Mouse (Mus musculus) neural tube, embryonic 11.5 days (tissue): ENCODE measurements around the gene Abi3. TPM values are rescaled to one million over a fixed set of nuclear protein-coding genes. Genes with fewer than 3 reads are reported as not detected.
"Not testable (repeated sequence)": the region's sequence is repeated elsewhere in the genome, so short reads cannot be mapped to it uniquely, and the experiment has no call there.

Experiments used
- ATAC-seq: fragments of 200-750 bp; cut with Nextera tagmentation; 2 replicates; pipeline ENCODE4 v1.8.0; 2017; ENCODE audit warnings: moderate number of reproducible peaks, mild to moderate bottlenecking, moderate TSS enrichment, moderate library complexity; ENCODE audit not compliant: insufficient read depth, low FRiP score, low TSS enrichment
- DNase-seq: peaks from one replicate; pipeline ENCODE4 v3.0.0-alpha.2; 2015; ENCODE audit warnings: low spot score
- H3K27ac ChIP-seq: fragments of 300-500 bp; sonication (generic); 2 replicates; pipeline ENCODE4 v1.5.1; 2014; ENCODE audit warnings: low read depth, mild to moderate bottlenecking, low read length
- H3K27me3 ChIP-seq: fragments of 300-500 bp; sonication (generic); 2 replicates; pipeline ENCODE4 v1.6.1; 2014; ENCODE audit warnings: mild to moderate bottlenecking, low read length, mixed read lengths; ENCODE audit not compliant: control insufficient read depth, insufficient read depth
- H3K36me3 ChIP-seq: fragments of 300-500 bp; sonication (generic); 2 replicates; pipeline ENCODE4 v1.6.1; 2014; ENCODE audit warnings: mild to moderate bottlenecking, low read length, moderate library complexity, mixed read lengths; ENCODE audit not compliant: control insufficient read depth, insufficient read depth
- H3K4me1 ChIP-seq: fragments of 300-500 bp; sonication (generic); 2 replicates; pipeline ENCODE4 v1.6.1; 2014; ENCODE audit warnings: low read length, mixed read lengths; ENCODE audit not compliant: control insufficient read depth, insufficient read depth
- H3K4me2 ChIP-seq: fragments of 300-500 bp; sonication (generic); 2 replicates; pipeline ENCODE4 v1.6.1; 2014; ENCODE audit warnings: low read depth, mild to moderate bottlenecking, moderate library complexity
- H3K4me3 ChIP-seq: fragments of 300-500 bp; sonication (generic); 2 replicates; pipeline ENCODE4 v1.5.1; 2014; ENCODE audit warnings: low read depth, low read length
- H3K9ac ChIP-seq: fragments of 300-500 bp; sonication (generic); 2 replicates; pipeline ENCODE4 v1.6.1; 2014; ENCODE audit warnings: mild to moderate bottlenecking, low read length
- H3K9me3 ChIP-seq: fragments of 300-500 bp; sonication (generic); 2 replicates; pipeline ENCODE4 v1.6.1; 2016; ENCODE audit warnings: low read length; ENCODE audit not compliant: control insufficient read depth
- WGBS: fragments of 180-500 bp; shearing (Covaris S2); extraction: QIAGEN DNeasy Blood & Tissue Kit; methylation state at CpG from one replicate; pipeline ENCODE4 v1.1.7; 2014; 5-methylcytosine and 5-hydroxymethylcytosine counted together
- polyA plus RNA-seq: library from polyadenylated mRNA; unstranded; fragments of >200 nt; fragmentation: Nextera tagmentation; extraction: Ambion mirVana; gene quantifications from 2 replicates; pipeline ENCODE4 v1.2.1, GENCODE M21; 2014

Gene Abi3
- 0.82 and 1.4 TPM in 2 replicates for polyA plus RNA-seq

DNA sequence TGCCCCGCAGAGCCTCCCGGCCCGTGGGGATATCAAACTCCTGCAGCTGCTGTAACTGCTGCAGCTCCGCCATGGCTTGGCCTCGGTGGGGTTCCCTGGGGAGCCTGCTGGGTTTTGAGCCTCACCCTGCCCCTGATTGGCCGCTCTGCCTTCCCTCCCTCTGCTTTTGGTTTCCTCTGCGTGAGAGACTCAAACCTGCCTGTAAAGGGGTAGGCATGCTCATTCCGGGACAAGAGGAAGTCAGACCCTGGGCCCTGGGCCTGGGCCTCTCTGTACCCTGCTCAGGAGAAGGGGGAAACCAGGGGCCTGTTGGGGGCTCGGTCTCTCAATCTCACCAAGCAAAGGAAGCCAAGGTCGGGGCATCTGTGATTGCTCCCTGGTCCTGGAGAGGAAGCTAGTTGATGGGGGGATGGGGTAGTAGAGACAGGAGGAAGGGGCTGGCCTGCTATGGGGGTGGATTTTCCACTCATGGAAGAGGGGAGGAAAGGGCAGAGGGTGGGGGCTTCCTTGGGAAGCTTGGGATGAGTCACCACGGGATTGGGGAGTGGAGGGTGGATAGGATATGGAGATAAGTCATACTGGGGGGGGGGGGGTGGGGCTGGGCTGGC, at the start of gene Abi3:
Gene Abi3, minus strand, starts transcription at position 403 of the 608 bp plus-strand sequence.
- WGBS = 11% methylated on average over 11 of the region's 11 CpGs
- DNase-seq (no peak), ATAC-seq (no peak)
- Histone ChIP-seq H3K27ac (no peak within 1 kb of the TSS), H3K9me3 (no peaks in the 10 kb centered on the region), H3K36me3 (no peaks in the 10 kb centered on the region), H3K9ac (0 out of 2 replicates have a peak within 1 kb of the TSS, but pooled peaks have one; percentile 2), H3K4me2 (no peak within 1 kb of the TSS), H3K4me3 (no peak within 1 kb of the TSS), H3K27me3 (no peaks in the 10 kb centered on the region; the same call in 1 of the 2 replicates), H3K4me1 (no peaks in the 10 kb centered on the region)

DNA sequence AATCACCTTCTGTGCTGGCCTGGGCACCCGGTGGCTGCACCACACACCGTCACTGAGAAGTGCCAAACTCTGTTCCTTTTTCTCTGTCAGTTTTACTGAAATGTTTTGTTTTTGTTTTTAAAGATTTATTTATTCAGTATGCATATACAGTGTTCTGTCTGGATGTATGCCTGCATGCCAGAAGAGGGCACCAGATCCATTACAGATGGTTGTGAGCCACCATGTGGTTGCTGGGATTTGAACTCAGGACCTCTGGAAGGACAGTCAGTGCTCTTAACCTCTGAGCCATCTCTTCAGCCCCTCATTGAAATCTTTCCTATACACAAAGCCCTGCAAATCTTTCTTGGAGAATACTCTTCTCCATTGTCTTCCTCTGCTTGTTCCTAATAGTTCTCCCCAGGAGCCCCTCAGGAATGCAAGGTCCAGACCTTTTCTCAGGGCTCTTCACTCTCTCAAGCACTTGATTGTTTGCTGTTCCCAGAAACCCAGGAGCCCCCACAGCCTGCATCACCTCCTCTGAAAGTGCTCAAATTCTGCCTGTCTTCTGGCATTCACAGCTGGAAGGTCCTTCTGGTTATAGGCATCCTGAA, 48.3 kb upstream of the Abi3 start:
- Histone ChIP-seq H3K9ac (no peak overlapping the region), H3K36me3 (no peaks in the 10 kb centered on the region), H3K4me1 (no peaks in the 10 kb centered on the region), H3K4me2 (no peak overlapping the region), H3K27ac (no peak overlapping the region), H3K9me3 (no peaks in the 10 kb centered on the region), H3K27me3 (no peaks in the 10 kb centered on the region), H3K4me3 (no peak overlapping the region)
- ATAC-seq (no peak), DNase-seq (no peak)
- WGBS = 68% methylated on average over 2 of the region's 2 CpGs

DNA sequence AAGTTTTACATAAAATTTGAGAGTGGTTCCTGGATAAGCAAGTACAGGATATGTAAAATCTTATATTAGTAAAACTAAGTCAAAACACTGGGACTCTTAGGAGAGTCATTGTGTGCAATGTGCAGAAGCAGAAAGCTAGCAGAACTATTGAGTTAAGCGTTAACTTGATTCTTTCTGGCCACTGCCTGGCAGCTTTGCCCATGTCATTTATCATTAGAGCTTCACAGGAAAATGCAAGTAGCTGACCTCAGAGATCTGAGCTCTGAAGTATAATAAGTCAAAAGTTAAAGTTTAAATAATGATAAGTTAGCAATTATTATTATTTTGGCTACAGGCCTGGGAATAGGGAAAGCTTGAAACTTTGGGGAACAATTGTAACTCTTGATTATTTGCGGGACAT, 37.6 kb upstream of the Abi3 start:
- not testable (repeated sequence) for ATAC-seq, H3K36me3 ChIP-seq, H3K9me3 ChIP-seq, H3K27me3 ChIP-seq, H3K27ac ChIP-seq, H3K4me1 ChIP-seq, H3K4me2 ChIP-seq, H3K4me3 ChIP-seq, DNase-seq, H3K9ac ChIP-seq
- WGBS = 79% methylated on average over 2 of the region's 2 CpGs

DNA sequence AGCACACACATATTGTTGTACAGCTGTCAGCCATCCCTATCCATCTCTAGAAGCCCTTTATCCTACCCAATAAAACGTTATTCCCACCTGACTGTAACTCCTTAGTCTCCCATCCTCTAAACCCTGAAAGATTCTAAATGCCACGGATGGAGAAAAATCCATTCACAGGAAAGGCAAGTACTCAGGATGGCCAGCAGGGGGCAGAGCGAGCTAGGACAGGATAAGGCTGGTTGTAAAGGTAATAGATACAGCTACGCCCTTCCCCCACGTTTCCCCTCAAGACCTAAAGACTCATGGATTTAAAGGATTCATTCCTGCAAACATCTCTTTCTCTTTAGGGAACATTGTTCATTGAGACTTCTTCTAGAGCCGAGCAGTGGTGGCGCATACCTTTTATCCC, 34.0 kb upstream of the Abi3 start:
- 17% methylated on average over 7 of the region's 7 CpGs for WGBS
- Histone ChIP-seq H3K9me3 (no peaks in the 10 kb centered on the region), H3K36me3 (no peaks in the 10 kb centered on the region), H3K9ac (no peak overlapping the region), H3K4me1 (no peaks in the 10 kb centered on the region), H3K27me3 (no peaks in the 10 kb centered on the region), H3K4me2 (no peak overlapping the region), H3K4me3 (no peak overlapping the region), H3K27ac (no peak overlapping the region)
- peak; percentile 72 for DNase-seq
- ATAC-seq = no peak

DNA sequence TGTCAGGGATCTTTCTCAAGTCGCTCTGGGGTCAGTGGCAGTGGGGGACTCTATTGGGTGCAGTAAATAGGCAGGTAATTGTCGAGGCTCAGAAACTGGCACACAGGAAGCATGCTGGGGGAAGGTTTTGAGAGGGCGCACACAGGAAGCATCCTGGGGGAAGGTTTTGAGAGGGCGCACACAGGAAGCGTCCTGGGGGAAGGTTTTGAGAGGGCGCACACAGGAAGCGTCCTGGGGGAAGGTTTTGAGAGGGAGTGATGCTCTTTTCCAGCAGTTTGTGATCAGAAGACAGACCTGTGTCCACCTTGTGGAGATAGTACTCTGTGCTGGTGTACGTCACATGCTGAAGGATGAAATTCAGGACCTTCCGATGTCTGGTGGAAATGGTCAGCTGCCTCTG, 33.5 kb upstream of the Abi3 start:
- H3K36me3 ChIP-seq = no peaks in the 10 kb centered on the region
- H3K4me1 ChIP-seq = no peaks in the 10 kb centered on the region
- no peaks in the 10 kb centered on the region for H3K9me3 ChIP-seq
- no peak overlapping the region for H3K9ac ChIP-seq
- no peak overlapping the region for H3K4me2 ChIP-seq
- ATAC-seq (no peak), DNase-seq (no peak)
- no peak overlapping the region for H3K4me3 ChIP-seq
- H3K27ac ChIP-seq = no peak overlapping the region
- no peaks in the 10 kb centered on the region for H3K27me3 ChIP-seq
- 32% methylated on average over 9 of the region's 9 CpGs for WGBS

DNA sequence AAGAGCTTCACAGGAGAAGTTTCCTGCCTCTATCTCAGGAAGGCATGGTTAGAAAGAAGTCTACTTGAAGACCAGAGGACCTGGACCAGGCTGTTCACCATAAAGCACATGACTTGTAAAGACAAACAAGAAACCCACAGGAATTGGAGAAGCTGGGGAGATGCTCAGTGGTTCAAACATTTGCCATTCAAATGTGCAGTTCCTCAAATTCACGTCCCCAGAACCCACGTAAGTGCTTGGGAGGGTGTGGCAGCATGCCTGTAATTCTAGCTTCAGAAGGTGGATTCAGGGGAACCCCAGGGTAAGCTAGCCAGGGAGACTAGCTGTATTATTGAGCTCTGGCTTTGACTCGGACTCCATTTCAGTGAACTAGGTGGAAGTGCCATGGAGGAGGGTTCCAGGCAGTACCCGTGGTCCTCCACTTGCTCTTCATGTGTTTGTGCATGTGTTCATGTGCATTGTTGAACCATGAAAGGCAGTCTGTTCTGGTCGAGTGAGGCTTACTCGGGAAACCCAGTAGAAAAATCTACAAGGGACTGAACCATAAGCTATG, 27.7 kb upstream of the Abi3 start:
- Histone ChIP-seq H3K4me2 (no peak overlapping the region), H3K27me3 (no peaks in the 10 kb centered on the region), H3K4me1 (no peaks in the 10 kb centered on the region), H3K27ac (no peak overlapping the region), H3K9ac (no peak overlapping the region), H3K4me3 (no peak overlapping the region), H3K9me3 (no peaks in the 10 kb centered on the region), H3K36me3 (no peaks in the 10 kb centered on the region)
- ATAC-seq = no peak
- no peak for DNase-seq
- 77% methylated on average over 6 of the region's 6 CpGs for WGBS

DNA sequence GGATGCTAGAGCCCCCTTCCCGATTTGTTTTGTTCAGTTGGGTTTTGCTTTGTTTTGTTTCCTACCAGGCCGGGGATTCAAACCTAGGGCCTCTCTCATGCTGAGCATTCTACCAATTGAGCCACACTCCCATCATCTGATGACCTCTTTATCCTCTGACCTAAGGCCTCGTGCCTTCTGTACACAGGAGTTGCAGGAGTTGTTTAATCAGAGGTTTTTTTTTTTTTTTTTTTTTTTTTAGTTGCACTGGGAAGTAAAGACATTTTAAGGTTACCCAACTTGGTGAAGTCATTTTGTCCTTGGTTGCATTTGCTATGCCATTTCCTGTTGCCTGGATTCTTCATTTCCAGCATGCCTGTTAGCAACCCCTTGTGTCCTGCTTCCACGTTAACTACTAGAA, 27.2 kb upstream of the Abi3 start:
- ATAC-seq (no peak), DNase-seq (no peak)
- Histone ChIP-seq H3K27ac (no peak overlapping the region), H3K9me3 (no peaks in the 10 kb centered on the region), H3K4me2 (no peak overlapping the region), H3K4me3 (no peak overlapping the region), H3K4me1 (no peaks in the 10 kb centered on the region), H3K27me3 (no peaks in the 10 kb centered on the region), H3K9ac (no peak overlapping the region), H3K36me3 (no peaks in the 10 kb centered on the region)
- WGBS = 80% methylated on average over 4 of the region's 4 CpGs

DNA sequence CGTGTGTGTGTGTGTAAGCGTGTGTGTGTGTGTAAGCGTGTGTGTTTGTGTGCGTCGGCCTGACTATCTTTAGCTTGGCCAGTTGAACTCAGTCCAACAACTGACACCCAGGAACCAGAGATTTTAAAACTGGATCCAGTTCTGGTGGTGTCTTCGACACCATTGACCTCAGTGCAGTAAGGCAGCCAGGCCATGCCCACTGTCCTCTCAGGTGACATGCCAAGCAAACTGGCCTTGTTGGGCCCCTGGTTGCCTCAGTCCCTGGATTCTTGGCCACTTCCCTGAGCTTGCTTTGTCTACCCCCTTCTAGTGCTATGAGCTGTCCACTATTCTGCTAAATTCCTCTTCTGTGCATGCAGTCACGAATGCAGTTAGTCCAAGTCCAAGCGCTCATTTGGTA, 19.1 kb upstream of the Abi3 start:
- H3K36me3 ChIP-seq = no peaks in the 10 kb centered on the region
- DNase-seq (no peak), ATAC-seq (no peak)
- peaks cover 11% of the 10 kb centered on the region; the same call in 1 of the 2 replicates for H3K4me1 ChIP-seq
- H3K27ac ChIP-seq = no peak overlapping the region
- 95% methylated on average over 8 of the region's 8 CpGs for WGBS
- H3K27me3 ChIP-seq = no peaks in the 10 kb centered on the region
- no peak overlapping the region for H3K4me3 ChIP-seq
- H3K9me3 ChIP-seq = no peaks in the 10 kb centered on the region
- no peak overlapping the region for H3K9ac ChIP-seq
- H3K4me2 ChIP-seq = no peak overlapping the region

DNA sequence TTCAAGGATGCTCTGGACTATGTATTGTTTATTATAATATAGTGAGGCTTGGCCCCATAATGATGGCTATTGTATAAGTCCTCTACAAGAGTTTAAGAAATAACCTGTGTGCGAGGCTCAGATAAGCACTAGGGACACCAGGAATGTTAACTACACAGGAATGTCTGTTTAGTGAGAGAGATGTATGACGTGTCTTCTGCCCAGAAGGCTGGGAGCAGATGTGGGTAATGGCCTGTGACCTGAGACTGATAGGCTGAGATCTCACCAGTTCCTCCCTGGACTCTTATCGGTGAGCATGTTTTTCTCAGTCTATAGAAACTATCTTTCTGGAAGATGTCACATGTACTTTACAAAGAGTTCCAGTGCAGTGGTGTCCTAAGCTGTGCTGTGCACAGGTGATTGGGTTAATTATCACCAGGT, 17.8 kb upstream of the Abi3 start:
- no peaks in the 10 kb centered on the region for H3K9me3 ChIP-seq
- no peaks in the 10 kb centered on the region for H3K27me3 ChIP-seq
- WGBS = 25% methylated on average over 3 of the region's 3 CpGs
- H3K9ac ChIP-seq = 0 out of 2 replicates have a peak overlapping the region, but pooled peaks have one; percentile 30
- peak overlapping the region; percentile 61 for H3K4me3 ChIP-seq
- no peaks in the 10 kb centered on the region for H3K36me3 ChIP-seq
- peaks cover 11% of the 10 kb centered on the region; the same call in 1 of the 2 replicates for H3K4me1 ChIP-seq
- ATAC-seq = no peak
- no peak overlapping the region for H3K27ac ChIP-seq
- H3K4me2 ChIP-seq = peak overlapping the region; percentile 77
- DNase-seq = no peak
